Mouse (Mus musculus) gastrocnemius, adult 2 months (tissue): ENCODE results near the gene Smarcb1. TPM values are rescaled to one million over a fixed set of nuclear protein-coding genes. Genes with fewer than 3 reads are reported as not detected.

Experiments used
- DNase-seq: peaks from one replicate; pipeline ENCODE4 v3.0.0; 2022
- H3K27ac ChIP-seq: fragments of 200-600 bp; 2 replicates; pipeline ENCODE4 v1.8.1; 2022; ENCODE audit warnings: mild to moderate bottlenecking
- H3K4me3 ChIP-seq: fragments of 200-600 bp; 2 replicates; pipeline ENCODE4 v1.8.1; 2022; ENCODE audit warnings: mild to moderate bottlenecking, moderate library complexity
- CTCF ChIP-seq: fragments of 200-600 bp; IDR thresholded peaks from 2 replicates; pipeline ENCODE4 v1.8.1; 2022; ENCODE audit warnings: antibody characterized with exemption, mild to moderate bottlenecking, moderate library complexity
- intact Hi-C: fragments of 180-260 bp; cut with DNase I; formaldehyde crosslinking; loops from one replicate; pipeline ENCODE4 v1.15.1; 2025
- long read RNA-seq, 2 experiments: library from polyadenylated mRNA; stranded (forward); transcript quantifications; one replicate each; pipeline ENCODE4 v2.0.0; 2021
- total RNA-seq, 2 experiments: library from RNA; stranded (reverse); gene quantifications; 2 replicates each; pipeline ENCODE4 v1.2.3; 2021

The Smarcb1 gene
- 10 to 100 TPM; 13.0 to 17.7 TPM for total RNA-seq
- long read RNA-seq, experiment 1, transcript Smarcb1-201 (9 exons, 1,660 nt) = major isoform, 22 of 28 reads
- long read RNA-seq, experiment 1, partial matches to known transcripts = 0 of 28 reads
- long read RNA-seq, experiment 1, other reads (novel, unspliced or antisense) = 2 of 28 reads
- long read RNA-seq, experiment 2, transcript Smarcb1-201 (9 exons, 1,660 nt) = major isoform, 13 of 18 reads
- long read RNA-seq, experiment 2, partial matches to known transcripts = 1 of 18 reads
- long read RNA-seq, experiment 2, other reads (novel, unspliced or antisense) = 1 of 18 reads

DNA sequence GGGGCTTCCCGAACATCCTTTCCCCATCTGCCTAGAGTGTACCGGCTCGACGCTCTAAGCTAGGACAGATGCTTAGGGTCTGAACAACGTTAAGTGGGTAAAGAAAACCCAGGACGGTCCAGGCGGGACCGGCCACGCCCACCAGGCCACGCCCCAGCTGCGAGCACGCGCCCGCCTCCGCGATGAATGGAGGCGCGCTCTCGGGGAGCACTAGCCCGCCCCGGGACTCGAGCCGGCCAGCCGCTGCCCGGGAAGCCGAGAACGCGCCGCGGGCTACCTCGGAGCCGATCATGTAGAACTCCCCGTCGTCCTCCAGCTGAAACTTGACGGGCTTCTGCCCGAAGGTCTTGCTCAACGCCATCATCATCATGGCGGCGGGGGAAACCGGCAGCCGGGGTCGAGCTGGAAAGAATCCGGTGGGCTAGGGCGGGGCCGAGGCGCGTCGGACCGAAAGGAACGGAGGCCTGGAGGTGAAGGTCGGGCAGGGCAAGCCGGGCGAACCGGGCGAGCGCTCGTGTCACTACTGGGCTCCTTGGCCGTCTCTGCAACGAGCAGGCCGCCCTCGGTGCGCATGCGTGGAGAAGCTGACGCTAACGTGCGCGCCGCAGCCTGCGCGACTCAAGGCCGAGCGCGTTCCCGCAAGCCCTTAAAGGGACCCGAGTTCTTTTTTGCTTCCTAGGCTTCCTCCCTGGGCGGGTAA is at the start of gene Smarcb1:
Gene Smarcb1 (minus strand): TSS at position 592 of the 700 bp plus-strand sequence.
- intact Hi-C loops = no loop called here
- H3K4me3 ChIP-seq = peak within 1 kb of the TSS; percentile 99
- TF ChIP-seq CTCF = no peak
- DNase-seq = peak; percentile 97
- peak within 1 kb of the TSS; percentile 96 for H3K27ac ChIP-seq

DNA sequence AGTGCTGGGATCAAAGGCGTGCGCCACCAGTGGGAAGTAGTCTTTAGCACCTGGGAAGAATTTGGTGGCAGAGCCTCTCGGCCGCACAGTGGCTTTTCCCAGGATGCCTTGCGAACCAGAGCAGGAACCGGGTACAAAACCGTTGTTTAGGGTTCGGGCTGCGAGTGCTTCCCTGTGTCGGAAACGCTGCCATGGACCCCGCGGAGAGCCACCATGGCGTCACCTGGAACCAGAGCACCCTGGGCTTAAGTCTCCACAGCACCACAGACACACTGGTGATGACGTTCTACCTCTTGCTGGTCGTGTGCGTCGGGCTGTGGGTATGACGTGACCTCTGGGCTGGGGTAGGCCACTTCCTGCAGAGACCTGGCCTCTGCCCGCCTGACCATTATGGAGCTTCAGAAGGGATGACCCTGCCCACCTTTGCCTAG is 33.0 kb upstream of the Smarcb1 start, which contains the start of gene Gm5134:
Gene Gm5134 (plus strand): TSS at position 134 of the 431 bp plus-strand sequence.
- intact Hi-C loops = loop anchor here (5.0 to 10.0 kb wide), 3 partner anchors 192 to 370 kb away; partner anchors contain the start of genes Cabin1 and Ggt5
- no peak for DNase-seq
- Histone ChIP-seq H3K4me3 (no peak within 1 kb of the TSS), H3K27ac (no peak within 1 kb of the TSS)
- TF ChIP-seq CTCF = no peak

- peak overlapping the region; percentile 61 for H3K27ac ChIP-seq
- TF ChIP-seq CTCF = peak; percentile 75
- intact Hi-C loops = loop anchor here (1.0 to 10.0 kb wide), 5 partner anchors 54 to 367 kb away; partner anchors contain the start of genes Cabin1 and Ggt5
- peak overlapping the region; percentile 68 for H3K4me3 ChIP-seq
- DNase-seq = no peak
Observed at GRCm38 (mm10) chr10:75951424-75952050, 30.1 kb upstream of the Smarcb1 start.

- TF ChIP-seq CTCF = no peak
- H3K4me3 ChIP-seq = peak overlapping the region; percentile 68
- intact Hi-C loops = loop anchor here (1.0 to 10.0 kb wide), 5 partner anchors 54 to 366 kb away; partner anchors contain the start of genes Cabin1 and Ggt5
- DNase-seq = peak; percentile 38
- H3K27ac ChIP-seq = no peak overlapping the region
Observed at GRCm38 (mm10) chr10:75950791-75951210, 29.4 kb upstream of the Smarcb1 start.

DNA sequence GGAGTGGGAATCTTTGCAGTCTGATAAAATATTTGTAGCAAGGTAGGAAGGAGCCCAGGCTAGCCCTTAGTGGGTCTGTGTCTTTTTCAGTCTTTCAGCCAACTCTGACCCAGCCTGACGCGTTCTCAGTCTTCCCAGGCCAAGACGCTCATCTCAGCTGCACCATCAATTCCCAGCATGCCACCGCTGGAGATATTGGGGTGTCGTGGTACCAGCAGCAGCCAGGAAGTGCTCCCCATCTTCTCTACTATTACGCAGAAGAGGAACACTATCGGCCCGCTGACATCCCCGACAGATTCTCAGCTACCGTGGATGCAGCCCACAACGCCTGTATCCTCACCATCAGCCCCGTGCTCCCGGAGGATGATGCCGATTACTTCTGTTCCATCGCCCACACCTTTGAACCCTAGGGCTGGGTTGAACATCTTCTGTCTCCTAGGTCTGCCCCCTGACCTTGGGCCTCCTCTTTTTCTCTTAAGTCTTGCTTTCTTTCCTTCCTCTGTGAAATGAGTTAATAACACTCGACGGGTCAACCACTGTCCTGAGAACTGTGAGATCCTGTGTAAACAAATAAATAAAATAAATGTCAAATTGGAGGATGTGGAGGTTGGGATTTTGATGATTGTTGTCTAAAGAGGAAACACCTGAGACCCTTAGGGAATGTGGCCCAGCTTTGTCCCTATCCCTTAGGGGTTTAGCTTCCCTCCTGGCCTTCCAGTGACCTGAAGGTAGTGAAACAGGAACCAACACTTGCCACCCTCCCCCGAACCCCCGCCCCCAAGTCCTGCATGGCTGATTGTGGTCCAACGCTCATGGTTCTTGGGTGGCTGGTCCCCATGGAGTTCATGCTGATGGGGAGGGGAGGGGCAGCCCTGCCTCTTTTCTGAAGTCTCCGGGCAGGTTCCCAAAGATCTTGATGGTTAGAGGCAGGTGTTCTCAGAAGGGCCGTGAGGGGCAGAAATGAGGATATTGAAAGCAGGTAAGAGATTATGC is 27.9 kb upstream of the Smarcb1 start:
- TF ChIP-seq CTCF = no peak
- H3K4me3 ChIP-seq = no peak overlapping the region
- H3K27ac ChIP-seq = no peak overlapping the region
- intact Hi-C loops = loop anchor here (5.0 to 10.0 kb wide), 3 partner anchors 187 to 365 kb away; partner anchors contain the start of genes Cabin1 and Ggt5
- DNase-seq = no peak

DNA sequence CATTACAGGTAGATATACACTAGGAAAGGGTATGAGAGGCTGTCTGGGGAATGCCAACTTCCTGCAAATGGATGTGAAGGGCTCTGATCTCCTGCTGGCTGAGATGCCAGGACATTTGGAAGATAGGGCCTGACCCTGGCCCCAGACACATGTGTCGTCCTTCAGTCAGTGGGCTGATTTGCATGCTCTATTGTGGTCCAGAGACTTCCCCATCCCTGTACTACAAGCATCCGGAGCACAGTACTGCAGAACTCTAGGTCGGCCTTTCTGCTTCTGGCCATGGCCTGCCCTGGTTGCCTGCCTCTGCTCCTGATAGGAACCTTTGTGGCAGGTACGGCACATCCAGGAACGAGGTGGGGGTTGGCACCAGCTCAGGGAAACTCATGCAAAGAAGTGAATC is 26.7 kb upstream of the Smarcb1 start:
- Histone ChIP-seq H3K27ac (no peak overlapping the region), H3K4me3 (no peak overlapping the region)
- no peak for TF ChIP-seq CTCF
- intact Hi-C loops = no loop called here
- DNase-seq = no peak

DNA sequence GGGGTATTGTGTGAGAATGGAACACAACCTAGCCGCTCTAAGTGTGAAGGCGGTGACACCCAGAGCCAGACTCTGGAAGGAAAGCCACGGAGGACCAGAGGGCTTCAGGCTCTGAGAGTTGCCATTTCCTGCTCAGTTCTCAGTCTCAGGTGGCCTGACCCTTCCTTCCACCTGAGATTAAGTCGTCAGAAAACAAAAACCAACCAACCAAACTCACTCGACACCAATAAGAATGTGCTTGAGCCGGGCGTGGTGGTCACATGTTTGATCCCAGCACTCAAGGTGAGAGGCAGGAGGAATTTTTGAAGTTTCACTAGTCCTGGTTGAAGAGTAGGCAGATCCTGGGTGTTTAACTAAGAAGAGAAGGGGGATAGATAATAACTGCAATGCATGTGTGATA is 24.5 kb upstream of the Smarcb1 start:
- intact Hi-C loops = no loop called here
- H3K27ac ChIP-seq = no peak overlapping the region
- no peak for TF ChIP-seq CTCF

DNA sequence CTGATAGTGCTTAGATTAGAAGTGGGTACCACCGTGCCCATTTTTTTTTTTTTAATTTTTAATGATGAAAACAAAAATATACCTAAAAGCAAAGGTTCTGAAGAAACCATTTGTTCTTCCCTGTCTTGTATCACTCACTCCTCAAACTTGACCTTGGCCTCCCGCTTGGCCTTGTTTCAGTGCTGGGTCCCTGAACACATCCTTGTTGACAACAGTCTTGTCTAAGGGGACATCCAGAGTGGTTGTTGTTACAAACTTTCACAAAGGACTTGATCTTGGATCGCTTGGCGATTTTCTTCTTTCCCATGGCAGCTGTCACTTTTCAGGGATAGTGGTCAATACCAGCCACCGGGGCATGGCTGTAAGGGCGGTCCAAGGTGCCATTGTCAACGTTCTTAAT is 23.8 kb upstream of the Smarcb1 start:
- DNase-seq = no peak
- no peak for TF ChIP-seq CTCF
- Histone ChIP-seq H3K27ac (no peak overlapping the region), H3K4me3 (no peak overlapping the region)
- intact Hi-C loops = no loop called here

More for the DNA sequence above, 24.5 kb upstream of the Smarcb1 start:
- no peak overlapping the region for H3K4me3 ChIP-seq
- DNase-seq = no peak

GRCm38 (mm10) chr10:75944066-75944772 is 22.8 kb upstream of the Smarcb1 start:
- no peak for DNase-seq
- intact Hi-C loops = no loop called here
- Histone ChIP-seq H3K4me3 (no peak overlapping the region; the same call in 1 of the 2 replicates), H3K27ac (peak overlapping the region; percentile 58)
- no peak for TF ChIP-seq CTCF

- no peak within 1 kb of the TSS for H3K4me3 ChIP-seq
- TF ChIP-seq CTCF = no peak
- no peak for DNase-seq
- peak within 1 kb of the TSS; percentile 58 for H3K27ac ChIP-seq
- intact Hi-C loops = no loop called here
Observed at GRCm38 (mm10) chr10:75942736-75943477, 21.5 kb upstream of the Smarcb1 start, which contains the start of gene Vpreb3. Gene Vpreb3, plus strand, starts transcription at chr10:75943057.
